Mouse (Mus musculus): ENCODE data around the gene Rab20. TPM values are rescaled to one million over a fixed set of nuclear protein-coding genes. Genes with fewer than 3 reads are reported as not detected.

Rab20 gene
- polyA plus RNA-seq, 1 experiment from 2014 or later = 4.6 TPM

- Histone ChIP-seq H3K4me2 (replicated peaks; ENCODE audit: low read depth, low read length) (no peak overlapping the region), H3K36me3 (ENCODE audit: control insufficient read depth, insufficient read depth, low read length) (no peaks in the 10 kb centered on the region), H3K27ac (ENCODE audit: low read length) (peak overlapping the region; percentile 63; the same call in 1 of the 2 replicates), H3K9ac (replicated peaks; ENCODE audit: low read depth, low read length) (no peak overlapping the region), H3K4me1 (ENCODE audit: control insufficient read depth, insufficient read depth, low read length) (peaks cover 15% of the 10 kb centered on the region), H3K4me3 (ENCODE audit: low read depth, low read length) (no peak overlapping the region), H3K27me3 (ENCODE audit: control insufficient read depth, insufficient read depth, low read length) (no peaks in the 10 kb centered on the region), H3K9me3 (ENCODE audit: control insufficient read depth, low read depth, low read length) (no peaks in the 10 kb centered on the region)
- ATAC-seq (ENCODE audit: insufficient number of reproducible peaks, insufficient read depth, low FRiP score, low read depth) = no peak
- 34% methylated on average over 11 of the region's 12 CpGs for WGBS
Observed at GRCm38 (mm10) chr8:11457981-11458836, 20.3 kb downstream of the Rab20 start.

DNA sequence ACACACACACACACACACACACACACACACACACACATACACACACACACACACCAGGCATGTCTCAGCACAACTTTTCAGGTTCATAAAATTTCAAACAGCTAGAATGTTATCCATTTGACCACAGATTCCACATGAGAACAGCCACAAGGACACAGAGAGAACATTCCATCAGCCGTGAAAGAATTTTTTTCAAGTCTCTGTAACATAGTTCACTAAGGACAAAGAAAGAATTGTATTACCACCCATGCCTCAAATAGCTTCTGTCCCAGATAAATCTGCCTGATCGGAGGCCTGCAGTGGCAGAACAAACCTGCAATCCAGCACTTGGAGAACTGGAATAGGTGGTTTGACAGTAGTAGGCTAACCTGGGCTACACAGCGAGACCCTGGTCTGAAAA lies 21.2 kb downstream of the Rab20 start:
- no peaks in the 10 kb centered on the region for H3K27me3 ChIP-seq (ENCODE audit: control insufficient read depth, insufficient read depth, low read length)
- H3K27ac ChIP-seq (ENCODE audit: low read length) = no peak overlapping the region; the same call in 1 of the 2 replicates
- H3K9ac ChIP-seq (replicated peaks; ENCODE audit: low read depth, low read length) = no peak overlapping the region
- no peak for ATAC-seq (ENCODE audit: insufficient number of reproducible peaks, insufficient read depth, low FRiP score, low read depth)
- 75% methylated on average over 3 of the region's 3 CpGs for WGBS
- peaks cover 15% of the 10 kb centered on the region for H3K4me1 ChIP-seq (ENCODE audit: control insufficient read depth, insufficient read depth, low read length)
- H3K9me3 ChIP-seq (ENCODE audit: control insufficient read depth, low read depth, low read length) = no peaks in the 10 kb centered on the region
- no peaks in the 10 kb centered on the region for H3K36me3 ChIP-seq (ENCODE audit: control insufficient read depth, insufficient read depth, low read length)
- no peak overlapping the region for H3K4me3 ChIP-seq (ENCODE audit: low read depth, low read length)
- H3K4me2 ChIP-seq (replicated peaks; ENCODE audit: low read depth, low read length) = no peak overlapping the region

DNA sequence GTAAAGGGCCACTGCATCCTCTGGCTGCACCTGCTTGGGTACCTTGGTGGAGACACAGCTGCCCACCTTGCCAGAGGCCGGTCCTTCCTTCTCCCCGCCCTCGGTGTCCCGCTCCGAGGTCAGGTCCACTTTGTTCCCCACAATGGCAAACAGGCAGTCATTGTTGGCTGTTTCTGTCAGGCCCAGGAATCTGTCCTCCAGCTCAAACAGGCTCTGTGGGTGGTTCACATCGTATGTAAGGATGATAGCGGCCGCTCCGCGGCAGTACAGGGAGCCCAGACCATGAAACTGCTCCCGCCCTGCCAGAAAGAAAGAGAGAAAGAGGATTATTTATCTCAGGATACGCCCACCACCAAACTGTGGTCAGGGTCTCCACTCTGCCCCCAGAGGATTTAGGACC lies 24.3 kb downstream of the Rab20 start:
- Histone ChIP-seq H3K27me3 (ENCODE audit: control insufficient read depth, insufficient read depth, low read length) (no peaks in the 10 kb centered on the region), H3K4me1 (ENCODE audit: control insufficient read depth, insufficient read depth, low read length) (peaks cover 15% of the 10 kb centered on the region), H3K27ac (ENCODE audit: low read length) (no peak overlapping the region), H3K4me3 (ENCODE audit: low read depth, low read length) (no peak overlapping the region), H3K9me3 (ENCODE audit: control insufficient read depth, low read depth, low read length) (no peaks in the 10 kb centered on the region), H3K4me2 (replicated peaks; ENCODE audit: low read depth, low read length) (no peak overlapping the region), H3K9ac (replicated peaks; ENCODE audit: low read depth, low read length) (no peak overlapping the region), H3K36me3 (ENCODE audit: control insufficient read depth, insufficient read depth, low read length) (no peaks in the 10 kb centered on the region)
- no peak for ATAC-seq (ENCODE audit: insufficient number of reproducible peaks, insufficient read depth, low FRiP score, low read depth)
- 64% methylated on average over 12 of the region's 12 CpGs for WGBS

DNA sequence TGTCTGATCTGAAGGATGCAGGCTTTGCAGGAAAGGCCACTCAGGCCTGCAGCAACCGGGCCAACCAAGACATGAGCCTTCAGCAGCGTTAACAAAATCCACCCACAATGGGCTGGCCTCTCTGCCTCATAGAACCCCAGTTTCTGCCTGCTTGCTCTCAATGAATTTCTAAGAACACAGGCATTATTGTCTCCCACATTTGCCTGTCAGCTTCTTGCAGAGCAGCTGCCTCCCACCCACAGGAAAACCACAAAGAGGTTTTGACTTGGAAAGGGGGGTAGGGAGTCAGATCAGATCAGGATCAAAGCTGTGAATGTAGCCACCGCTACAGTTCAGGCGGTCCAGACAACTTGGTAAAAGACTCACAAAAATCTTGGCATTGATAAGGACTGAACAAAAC lies 25.5 kb downstream of the Rab20 start:
- Histone ChIP-seq H3K4me1 (ENCODE audit: control insufficient read depth, insufficient read depth, low read length) (0 out of 2 replicates have a peak, but pooled peaks cover 4% of the 10 kb centered on the region), H3K4me3 (ENCODE audit: low read depth, low read length) (no peak overlapping the region), H3K27me3 (ENCODE audit: control insufficient read depth, insufficient read depth, low read length) (no peaks in the 10 kb centered on the region), H3K36me3 (ENCODE audit: control insufficient read depth, insufficient read depth, low read length) (no peaks in the 10 kb centered on the region; the same call in 1 of the 2 replicates), H3K4me2 (replicated peaks; ENCODE audit: low read depth, low read length) (no peak overlapping the region), H3K27ac (ENCODE audit: low read length) (no peak overlapping the region), H3K9me3 (ENCODE audit: control insufficient read depth, low read depth, low read length) (no peaks in the 10 kb centered on the region), H3K9ac (replicated peaks; ENCODE audit: low read depth, low read length) (no peak overlapping the region)
- no peak for ATAC-seq (ENCODE audit: insufficient number of reproducible peaks, insufficient read depth, low FRiP score, low read depth)
- WGBS = 65% methylated on average over 4 of the region's 4 CpGs

DNA sequence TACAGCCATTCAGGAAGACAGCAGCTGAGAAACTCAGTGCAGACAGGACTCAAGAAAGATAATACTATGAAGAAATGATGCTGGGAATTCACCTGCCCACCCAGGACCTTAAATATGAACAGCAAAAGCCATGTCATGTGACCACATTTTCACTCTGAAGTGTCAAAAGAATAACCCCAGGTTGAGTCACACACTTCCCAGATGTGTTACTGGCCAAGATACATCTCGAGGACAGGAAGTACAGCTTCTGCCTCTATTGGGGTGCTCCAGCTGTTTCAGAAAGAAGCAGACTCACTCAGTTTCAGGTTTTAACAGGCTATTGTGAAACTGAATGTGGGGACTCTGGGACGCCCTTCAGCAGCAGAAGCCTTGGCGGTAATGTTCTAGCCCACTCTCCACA lies 26.0 kb downstream of the Rab20 start:
- H3K36me3 ChIP-seq (ENCODE audit: control insufficient read depth, insufficient read depth, low read length) = no peaks in the 10 kb centered on the region; the same call in 1 of the 2 replicates
- H3K4me3 ChIP-seq (ENCODE audit: low read depth, low read length) = no peak overlapping the region
- no peak overlapping the region for H3K9ac ChIP-seq (replicated peaks; ENCODE audit: low read depth, low read length)
- ATAC-seq (ENCODE audit: insufficient number of reproducible peaks, insufficient read depth, low FRiP score, low read depth) = no peak
- H3K27me3 ChIP-seq (ENCODE audit: control insufficient read depth, insufficient read depth, low read length) = no peaks in the 10 kb centered on the region
- no peak overlapping the region for H3K4me2 ChIP-seq (replicated peaks; ENCODE audit: low read depth, low read length)
- no peaks in the 10 kb centered on the region for H3K9me3 ChIP-seq (ENCODE audit: control insufficient read depth, low read depth, low read length)
- 78% methylated on average over 3 of the region's 3 CpGs for WGBS
- no peak overlapping the region for H3K27ac ChIP-seq (ENCODE audit: low read length)
- H3K4me1 ChIP-seq (ENCODE audit: control insufficient read depth, insufficient read depth, low read length) = no peaks in the 10 kb centered on the region

DNA sequence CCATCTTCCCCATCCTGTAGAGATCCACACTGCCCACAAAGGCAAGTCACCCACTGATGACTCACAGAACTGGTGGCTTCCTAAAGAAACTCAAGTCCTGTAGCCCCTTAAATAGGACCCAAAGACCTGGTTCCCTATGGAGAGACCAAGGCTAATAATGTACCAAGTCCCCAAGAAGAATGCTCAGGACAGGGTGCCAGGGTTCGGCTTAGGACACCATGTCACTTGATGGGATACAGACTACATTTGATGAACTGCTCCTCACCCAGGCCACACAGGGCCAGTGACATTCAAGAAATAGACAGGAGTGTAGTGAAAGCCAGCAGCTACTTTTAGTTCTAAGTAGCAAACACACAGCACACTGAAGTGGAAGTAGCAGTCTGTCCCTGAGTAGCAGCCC lies 26.4 kb downstream of the Rab20 start:
- no peaks in the 10 kb centered on the region; the same call in 1 of the 2 replicates for H3K36me3 ChIP-seq (ENCODE audit: control insufficient read depth, insufficient read depth, low read length)
- WGBS = 87% methylated on average over 1 of the region's 1 CpGs
- no peaks in the 10 kb centered on the region for H3K9me3 ChIP-seq (ENCODE audit: control insufficient read depth, low read depth, low read length)
- no peaks in the 10 kb centered on the region for H3K27me3 ChIP-seq (ENCODE audit: control insufficient read depth, insufficient read depth, low read length)
- no peak overlapping the region for H3K27ac ChIP-seq (ENCODE audit: low read length)
- no peak overlapping the region for H3K9ac ChIP-seq (replicated peaks; ENCODE audit: low read depth, low read length)
- H3K4me1 ChIP-seq (ENCODE audit: control insufficient read depth, insufficient read depth, low read length) = no peaks in the 10 kb centered on the region
- H3K4me3 ChIP-seq (ENCODE audit: low read depth, low read length) = no peak overlapping the region
- ATAC-seq (ENCODE audit: insufficient number of reproducible peaks, insufficient read depth, low FRiP score, low read depth) = no peak
- no peak overlapping the region for H3K4me2 ChIP-seq (replicated peaks; ENCODE audit: low read depth, low read length)

DNA sequence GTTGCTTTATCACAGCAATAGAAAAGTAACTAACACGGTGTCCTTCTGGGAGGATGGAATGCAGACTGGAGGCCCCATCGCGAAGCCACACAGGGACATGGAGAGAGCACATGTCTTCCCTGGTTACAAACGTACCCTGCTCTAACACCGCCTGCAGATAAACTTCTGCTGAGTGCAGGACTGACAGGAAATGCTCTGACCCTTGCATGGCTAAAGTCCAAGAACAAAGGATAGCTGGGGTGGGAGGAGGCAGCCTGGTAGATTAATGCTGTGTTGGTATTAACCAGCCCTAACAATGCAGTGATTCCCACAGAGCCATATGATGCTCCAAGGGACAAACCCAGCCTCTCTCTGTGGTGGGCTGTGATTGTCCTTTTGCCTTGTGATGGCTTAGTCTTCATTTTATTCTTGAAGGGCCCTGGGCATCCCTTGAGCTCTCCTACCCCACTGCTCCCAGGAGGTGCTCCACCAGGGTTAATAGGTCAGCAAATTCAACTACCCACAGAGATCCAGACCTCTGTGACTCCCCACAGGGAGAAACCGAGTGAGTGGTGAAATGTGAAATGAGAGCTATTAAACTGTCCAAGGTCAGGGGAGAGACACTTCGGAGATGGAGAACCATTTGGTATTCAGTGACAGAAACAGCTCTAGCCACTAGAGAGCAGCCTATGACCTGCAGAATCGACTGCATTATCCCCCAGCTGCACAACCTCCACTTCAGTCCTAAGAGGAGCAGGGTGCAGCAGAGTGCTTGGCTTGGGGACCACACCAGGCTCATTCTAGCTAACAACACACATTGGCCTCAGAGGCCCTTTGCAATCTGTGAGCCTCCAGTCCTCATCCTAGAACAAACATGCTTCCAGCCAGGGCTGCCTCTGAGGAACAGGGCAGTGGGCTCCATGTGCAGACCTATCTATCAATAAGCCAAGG lies 28.1 kb downstream of the Rab20 start:
- H3K4me2 ChIP-seq (replicated peaks; ENCODE audit: low read depth, low read length) = no peak overlapping the region
- ATAC-seq (ENCODE audit: insufficient number of reproducible peaks, insufficient read depth, low FRiP score, low read depth) = peak; percentile 56; the same call in 1 of the 2 replicates
- H3K9me3 ChIP-seq (ENCODE audit: control insufficient read depth, low read depth, low read length) = no peaks in the 10 kb centered on the region
- no peaks in the 10 kb centered on the region for H3K4me1 ChIP-seq (ENCODE audit: control insufficient read depth, insufficient read depth, low read length)
- H3K27ac ChIP-seq (ENCODE audit: low read length) = no peak overlapping the region
- H3K4me3 ChIP-seq (ENCODE audit: low read depth, low read length) = no peak overlapping the region
- H3K27me3 ChIP-seq (ENCODE audit: control insufficient read depth, insufficient read depth, low read length) = no peaks in the 10 kb centered on the region
- no peak overlapping the region for H3K9ac ChIP-seq (replicated peaks; ENCODE audit: low read depth, low read length)
- H3K36me3 ChIP-seq (ENCODE audit: control insufficient read depth, insufficient read depth, low read length) = peaks cover 6% of the 10 kb centered on the region
- 33% methylated on average over 8 of the region's 8 CpGs for WGBS

GRCm38 (mm10) chr8:11447910-11448570 lies 30.5 kb downstream of the Rab20 start:
- H3K27me3 ChIP-seq (ENCODE audit: control insufficient read depth, insufficient read depth, low read length) = no peaks in the 10 kb centered on the region
- no peak overlapping the region for H3K4me3 ChIP-seq (ENCODE audit: low read depth, low read length)
- H3K36me3 ChIP-seq (ENCODE audit: control insufficient read depth, insufficient read depth, low read length) = peaks cover 7% of the 10 kb centered on the region
- H3K9ac ChIP-seq (replicated peaks; ENCODE audit: low read depth, low read length) = no peak overlapping the region
- WGBS = 89% methylated on average over 23 of the region's 23 CpGs
- ATAC-seq (ENCODE audit: insufficient number of reproducible peaks, insufficient read depth, low FRiP score, low read depth) = no peak
- no peak overlapping the region for H3K27ac ChIP-seq (ENCODE audit: low read length)
- no peaks in the 10 kb centered on the region for H3K9me3 ChIP-seq (ENCODE audit: control insufficient read depth, low read depth, low read length)
- H3K4me1 ChIP-seq (ENCODE audit: control insufficient read depth, insufficient read depth, low read length) = no peaks in the 10 kb centered on the region
- no peak overlapping the region for H3K4me2 ChIP-seq (replicated peaks; ENCODE audit: low read depth, low read length)

All from stomach, embryonic 14.5 days (tissue).